Comparison of ENCODE assay signal across 8 mouse cellular contexts in genomic region chr4:21766863-21767304, GRCm38 (mm10). TPM values are rescaled to one million over a fixed set of nuclear protein-coding genes. Genes with fewer than 3 reads are reported as not detected.
DNase-seq lines count a peak whose midpoint lies in the region; ATAC-seq and TF ChIP-seq lines count a peak whose summit lies in the region.

Gene Usp45, plus strand, starts transcription at chr4:21767156.
Gene Tstd3, minus strand, starts transcription at chr4:21767212.

- peak within 1 kb of the TSS; percentile 83 for H3K4me3 ChIP-seq in G1E (ENCODE audit: low read depth, low read length)
- peak within 1 kb of the TSS; percentile 79 for H3K4me3 ChIP-seq in cerebellum, adult 2 months (replicated peaks; ENCODE audit: insufficient read depth, low read depth, low read length)
- H3K4me3 ChIP-seq in forebrain, postnatal 0 days (ENCODE audit: low read depth, low read length) = peak within 1 kb of the TSS; percentile 61
- H3K4me3 ChIP-seq in lung, embryonic 14.5 days (ENCODE audit: low read depth, low read length) = peak within 1 kb of the TSS; percentile 61

- peaks cover 3% of the 10 kb centered on the region for H3K36me3 ChIP-seq in G1E (replicated peaks)
- H3K36me3 ChIP-seq in forebrain, postnatal 0 days (ENCODE audit: insufficient read depth) = no peaks in the 10 kb centered on the region
- H3K36me3 ChIP-seq in lung, embryonic 14.5 days (ENCODE audit: insufficient read depth) = no peaks in the 10 kb centered on the region

- no peaks in the 10 kb centered on the region for H3K9me3 ChIP-seq in G1E (replicated peaks)
- no peaks in the 10 kb centered on the region for H3K9me3 ChIP-seq in forebrain, postnatal 0 days (ENCODE audit: low read length)
- no peaks in the 10 kb centered on the region for H3K9me3 ChIP-seq in lung, embryonic 14.5 days (ENCODE audit: low read depth, low read length)

- peak; percentile 65 for DNase-seq in G1E (ENCODE audit: low spot score)
- peak; percentile 86 for DNase-seq in cerebellum, adult 2 months
- DNase-seq in forebrain, postnatal 0 days = peak; percentile 87
- DNase-seq in heart, postnatal 4 days = peak; percentile 83
- peak; percentile 79 to 89 for DNase-seq in layer of hippocampus, adult 8-10 months (ENCODE audit: low spot score in 2 of 2)
- peak; percentile 91 for DNase-seq in lung, embryonic 14.5 days
- peak; percentile 51 to 53 for DNase-seq in thymus, adult 18-20 months

- TF ChIP-seq CTCF in G1E (IDR thresholded peaks at IDR 0.05; ENCODE audit: low read depth, low read length) = peak; percentile 72
- TF ChIP-seq CTCF in cerebellum, adult 2 months (IDR thresholded peaks at IDR 0.05; ENCODE audit: borderline replicate concordance, insufficient read depth, low read depth, low read length) = peak; percentile 68
- TF ChIP-seq CTCF in forebrain, postnatal 0 days (IDR thresholded peaks at IDR 0.05; ENCODE audit: low read depth) = peak; percentile 88
- TF ChIP-seq CTCF in lung, embryonic 14.5 days (IDR thresholded peaks at IDR 0.05; ENCODE audit: low read depth) = peak; percentile 87

- TF ChIP-seq POLR2A in cerebellum, adult 2 months (IDR thresholded peaks at IDR 0.05; ENCODE audit: borderline replicate concordance, insufficient read depth, low read length) = peak; percentile 38; the same call in 1 of the 2 replicates

- ATAC-seq in G1E (ENCODE audit: extremely low read depth, insufficient number of reproducible peaks, low FRiP score, poor library complexity, severe bottlenecking) = peak; percentile 96
- peak; percentile 96 for ATAC-seq in forebrain, postnatal 0 days
- peak; percentile 94 for ATAC-seq in lung, embryonic 14.5 days (ENCODE audit: insufficient read depth)
- ATAC-seq in neutrophil, adult 5-6 weeks (ENCODE audit: extremely low read depth, insufficient number of reproducible peaks, low FRiP score, poor library complexity, severe bottlenecking) = peak; percentile 100

- peak within 1 kb of the TSS; percentile 48 for H3K27ac ChIP-seq in cerebellum, adult 2 months (ENCODE audit: insufficient read depth, low read length)
- H3K27ac ChIP-seq in forebrain, postnatal 0 days (ENCODE audit: low read depth, low read length) = 0 out of 2 replicates have a peak within 1 kb of the TSS, but pooled peaks have one; percentile 3
- no peak within 1 kb of the TSS; the same call in 1 of the 2 replicates for H3K27ac ChIP-seq in lung, embryonic 14.5 days (ENCODE audit: low read depth)

- peaks cover 5% of the 10 kb centered on the region for H3K4me1 ChIP-seq in G1E (ENCODE audit: insufficient read depth, low read depth, low read length)
- no peaks in the 10 kb centered on the region for H3K4me1 ChIP-seq in cerebellum, adult 2 months (ENCODE audit: control insufficient read depth, insufficient read depth, low read length)
- no peaks in the 10 kb centered on the region for H3K4me1 ChIP-seq in forebrain, postnatal 0 days (ENCODE audit: insufficient read depth)
- H3K4me1 ChIP-seq in lung, embryonic 14.5 days (ENCODE audit: insufficient read depth) = no peaks in the 10 kb centered on the region

- no peaks in the 10 kb centered on the region for H3K27me3 ChIP-seq in G1E (ENCODE audit: insufficient read depth, low read length)
- H3K27me3 ChIP-seq in cerebellum, adult 2 months (ENCODE audit: control insufficient read depth, insufficient read depth, low read length) = no peaks in the 10 kb centered on the region
- H3K27me3 ChIP-seq in forebrain, postnatal 0 days (ENCODE audit: insufficient read depth, low read length) = no peaks in the 10 kb centered on the region
- no peaks in the 10 kb centered on the region for H3K27me3 ChIP-seq in lung, embryonic 14.5 days (ENCODE audit: insufficient read depth, low read length)

- WGBS in cerebellum, adult 2 months = 1% methylated on average over 17 of the region's 17 CpGs
- 2% methylated on average over 17 of the region's 17 CpGs for WGBS in forebrain, postnatal 0 days
- under 1% methylated on average over 17 of the region's 17 CpGs for WGBS in lung, embryonic 14.5 days

- H3K9ac ChIP-seq in forebrain, postnatal 0 days = peak within 1 kb of the TSS; percentile 65
- H3K9ac ChIP-seq in lung, embryonic 14.5 days = peak within 1 kb of the TSS; percentile 64

- H3K4me2 ChIP-seq in forebrain, postnatal 0 days (ENCODE audit: low read depth) = peak within 1 kb of the TSS; percentile 60
- peak within 1 kb of the TSS; percentile 81 for H3K4me2 ChIP-seq in lung, embryonic 14.5 days

RNA-seq across cellular contexts. Expression of gene Usp45, which starts in this region (rescaled TPM):
- total RNA-seq in G1E (2014; fragmentation: Nextera tagmentation) = 49.2 and 58.4 TPM in 2 replicates
- total RNA-seq in G1E (2017) = 15.7 and 21.1 TPM in 2 replicates
- 2.9 and 3.4 TPM in 2 replicates for polyA plus RNA-seq in G1E (2012)
- polyA plus RNA-seq in cerebellum, adult 2 months (2012; rRNA removed) = 22.5 and 22.6 TPM in 2 replicates
- total RNA-seq in forebrain, postnatal 0 days (2014; rRNA removed) = 12.0 and 15.1 TPM in 2 replicates
- polyA plus RNA-seq in forebrain, postnatal 0 days (2015; fragmentation: Nextera tagmentation; extraction: Ambion mirVana) = 3.5 and 5.3 TPM in 2 replicates
- 10 to 100 TPM; 12.8 to 13.6 TPM for total RNA-seq in heart, postnatal 4 days (2021)
- total RNA-seq in layer of hippocampus, adult 8-10 months (2022) = 10 to 100 TPM; 47.1 to 64.1 (median 54.4) TPM
- 12.8 and 15.4 TPM in 2 replicates for polyA plus RNA-seq in lung, embryonic 14.5 days (2014; fragmentation: Nextera tagmentation; extraction: Ambion mirVana)
- total RNA-seq in neutrophil, adult 5-6 weeks (2017) = 17.9 and 18.5 TPM in 2 replicates

RNA-seq across cellular contexts. Expression of gene Tstd3, which starts in this region (rescaled TPM):
- 72.4 and 103 TPM in 2 replicates for total RNA-seq in G1E (2014; fragmentation: Nextera tagmentation)
- 40.5 and 41.5 TPM in 2 replicates for total RNA-seq in G1E (2017)
- 5.1 and 6.0 TPM in 2 replicates for polyA plus RNA-seq in G1E (2012)
- 19.6 and 21.3 TPM in 2 replicates for polyA plus RNA-seq in cerebellum, adult 2 months (2012; rRNA removed)
- 10.5 and 15.9 TPM in 2 replicates for total RNA-seq in forebrain, postnatal 0 days (2014; rRNA removed)
- polyA plus RNA-seq in forebrain, postnatal 0 days (2015; fragmentation: Nextera tagmentation; extraction: Ambion mirVana) = 13.2 and 16.6 TPM in 2 replicates
- total RNA-seq in heart, postnatal 4 days (2021) = 10 to 100 TPM; 10.9 to 13.0 TPM
- 10 to 100 TPM; 21.7 to 24.5 (median 24.0) TPM for total RNA-seq in layer of hippocampus, adult 8-10 months (2022)
- 11.3 and 11.4 TPM in 2 replicates for polyA plus RNA-seq in lung, embryonic 14.5 days (2014; fragmentation: Nextera tagmentation; extraction: Ambion mirVana)
- total RNA-seq in neutrophil, adult 5-6 weeks (2017) = 8.3 and 11.4 TPM in 2 replicates
